Mouse (Mus musculus) T-helper 1 cell (primary cell): ENCODE results near the gene Acvrl1.

ENCODE experiments used
- in situ Hi-C: fragments of 300-600 bp; cut with MboI, MseI; formaldehyde crosslinking; loops from one replicate; pipeline ENCODE4 v1.15.1; 2025; ENCODE audit warnings: high pct_unique_total_duplicates

The Acvrl1 gene

DNA sequence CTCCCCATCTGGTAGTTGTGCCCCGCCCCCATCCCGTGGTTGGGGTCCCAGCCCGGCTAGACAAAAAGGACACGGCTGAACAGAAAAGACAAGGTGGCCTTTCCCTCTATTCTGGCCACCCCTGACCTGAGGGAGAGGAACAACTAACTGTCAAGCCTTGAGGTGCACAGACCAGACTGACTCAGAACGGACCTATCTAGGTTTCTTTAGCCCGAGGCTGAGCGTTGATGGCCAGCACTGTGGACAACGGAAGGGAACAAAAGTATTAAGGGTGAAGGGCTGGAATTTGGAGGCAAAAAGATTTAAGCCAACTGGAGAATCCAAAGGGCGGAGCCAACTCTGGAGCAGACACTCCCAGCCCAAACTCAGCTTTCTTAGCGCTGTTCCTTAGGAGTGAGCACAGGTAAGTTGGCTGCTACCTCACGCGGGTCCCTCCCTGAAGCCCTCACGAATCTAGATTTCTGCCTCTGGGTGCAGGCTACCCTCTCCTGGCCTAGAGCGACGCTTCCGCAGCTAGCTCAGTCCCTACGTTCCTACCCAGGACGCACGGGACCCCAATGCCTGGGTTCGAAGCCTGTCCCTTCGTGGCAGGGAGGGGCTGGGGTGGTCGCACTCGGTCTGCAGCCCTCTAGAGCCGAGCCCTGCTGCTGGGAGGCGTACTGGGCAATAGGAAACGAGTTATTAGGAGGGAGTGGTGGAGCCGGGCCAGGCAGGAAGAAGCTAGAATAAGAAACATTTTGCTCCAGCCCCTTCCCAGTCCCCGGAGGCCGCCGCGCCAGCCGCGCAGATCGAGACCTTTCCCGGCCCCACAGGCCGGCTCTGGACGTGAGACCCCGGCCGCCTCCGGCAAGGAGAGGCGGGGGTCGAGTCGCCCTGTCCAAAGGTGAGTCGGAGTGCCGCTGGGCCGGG, at the start of gene Acvrl1:
Gene Acvrl1, plus strand, starts transcription at position 342 of the 909 bp plus-strand sequence.
- in situ Hi-C loops: no loop called here

- in situ Hi-C loops: no loop called here
Observed at GRCm38 (mm10) chr15:101078731-101079156, 49.6 kb upstream of the Acvrl1 start.

- in situ Hi-C loops: no loop called here
Observed at GRCm38 (mm10) chr15:101080031-101080520, 48.2 kb upstream of the Acvrl1 start.

DNA sequence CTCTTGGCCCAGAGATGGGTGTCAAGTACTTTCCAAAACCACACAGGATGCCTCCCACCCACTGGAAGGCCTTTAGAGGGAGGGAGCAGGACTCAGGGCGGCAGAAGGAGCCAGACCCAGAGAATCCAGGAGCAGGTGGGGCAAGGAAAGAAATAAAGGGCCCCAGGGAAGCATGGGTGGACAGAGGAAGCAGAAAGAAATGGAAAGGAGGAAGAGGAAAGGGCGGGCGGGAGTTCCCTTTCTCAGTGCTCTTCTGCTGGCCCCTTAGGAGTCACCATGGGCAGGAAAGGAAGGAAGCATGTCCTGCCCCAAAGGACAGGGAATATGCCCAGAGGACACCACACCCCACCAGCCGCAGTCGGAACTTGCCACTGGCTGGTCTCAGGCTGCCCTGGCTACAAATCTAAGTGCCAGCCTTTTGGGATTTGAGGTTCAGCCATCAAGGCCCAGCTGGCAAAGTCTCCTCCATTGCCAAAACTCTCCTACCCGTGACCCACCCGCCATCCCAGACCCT, 47.2 kb upstream of the Acvrl1 start:
- in situ Hi-C loops: no loop called here

GRCm38 (mm10) chr15:101082236-101082635, 46.1 kb upstream of the Acvrl1 start:
- in situ Hi-C loops: no loop called here

DNA sequence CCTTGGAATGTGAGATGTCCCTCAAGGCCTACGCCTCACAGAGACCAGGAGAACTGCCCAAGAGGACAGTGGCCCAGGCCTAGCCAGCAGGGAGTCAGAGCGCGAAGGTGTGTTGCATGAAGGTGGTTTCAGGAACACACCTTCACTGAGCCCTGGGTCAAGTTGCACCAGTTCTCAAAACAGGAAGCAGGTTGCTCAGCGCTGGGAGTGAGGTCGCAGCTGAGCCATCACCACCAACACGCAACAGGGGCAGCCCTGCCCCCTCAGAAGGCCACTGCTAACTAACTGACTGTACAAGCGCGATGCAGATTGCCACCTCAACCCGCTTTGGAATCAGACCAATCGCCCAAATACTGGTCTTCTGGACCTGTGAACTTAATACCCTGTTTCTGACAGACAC, 43.8 kb upstream of the Acvrl1 start:
- in situ Hi-C loops: no loop called here

DNA sequence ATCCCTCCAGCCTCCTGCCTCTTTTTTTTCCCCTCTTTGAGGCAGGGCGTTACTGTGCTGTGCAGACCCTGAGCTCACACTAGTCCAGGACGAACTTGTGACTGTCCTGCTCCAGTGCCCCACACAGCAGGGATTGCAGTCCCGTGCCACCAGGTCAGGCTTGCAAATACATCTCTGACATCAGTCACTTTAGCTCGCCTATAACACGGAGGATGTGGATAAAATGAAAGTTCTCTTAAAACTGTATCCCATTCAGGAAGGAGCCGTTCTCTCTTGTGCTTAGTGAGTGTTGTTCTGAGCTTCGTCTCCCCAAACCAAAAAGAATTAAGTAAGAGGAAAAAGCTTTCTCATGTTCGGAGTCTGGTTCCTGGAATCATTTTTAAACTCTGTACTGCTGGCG, 41.9 kb upstream of the Acvrl1 start:
- in situ Hi-C loops: no loop called here

DNA sequence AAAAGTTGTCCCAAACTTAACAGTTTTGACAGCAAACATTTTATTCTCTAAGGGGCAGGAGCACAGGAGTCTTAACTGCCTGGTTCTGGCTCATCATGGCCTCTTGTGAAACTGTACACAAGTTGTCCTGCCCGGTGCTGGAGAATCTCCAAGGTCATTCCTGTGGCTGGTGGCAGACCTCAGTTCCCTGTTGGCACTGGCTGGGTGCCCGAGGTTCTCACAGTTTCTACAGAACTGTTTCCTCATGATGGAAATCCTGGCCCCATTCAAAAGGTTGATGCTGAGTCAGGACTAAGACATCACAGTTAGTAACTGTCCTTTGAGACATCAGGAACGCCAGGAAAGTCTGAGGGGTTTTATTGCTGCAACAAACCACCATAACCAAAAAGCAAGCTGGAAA, 41.4 kb upstream of the Acvrl1 start:
- in situ Hi-C loops: no loop called here

GRCm38 (mm10) chr15:101088291-101088690, 40.0 kb upstream of the Acvrl1 start:
- in situ Hi-C loops: no loop called here

GRCm38 (mm10) chr15:101091551-101091950, 36.8 kb upstream of the Acvrl1 start:
- in situ Hi-C loops: no loop called here

DNA sequence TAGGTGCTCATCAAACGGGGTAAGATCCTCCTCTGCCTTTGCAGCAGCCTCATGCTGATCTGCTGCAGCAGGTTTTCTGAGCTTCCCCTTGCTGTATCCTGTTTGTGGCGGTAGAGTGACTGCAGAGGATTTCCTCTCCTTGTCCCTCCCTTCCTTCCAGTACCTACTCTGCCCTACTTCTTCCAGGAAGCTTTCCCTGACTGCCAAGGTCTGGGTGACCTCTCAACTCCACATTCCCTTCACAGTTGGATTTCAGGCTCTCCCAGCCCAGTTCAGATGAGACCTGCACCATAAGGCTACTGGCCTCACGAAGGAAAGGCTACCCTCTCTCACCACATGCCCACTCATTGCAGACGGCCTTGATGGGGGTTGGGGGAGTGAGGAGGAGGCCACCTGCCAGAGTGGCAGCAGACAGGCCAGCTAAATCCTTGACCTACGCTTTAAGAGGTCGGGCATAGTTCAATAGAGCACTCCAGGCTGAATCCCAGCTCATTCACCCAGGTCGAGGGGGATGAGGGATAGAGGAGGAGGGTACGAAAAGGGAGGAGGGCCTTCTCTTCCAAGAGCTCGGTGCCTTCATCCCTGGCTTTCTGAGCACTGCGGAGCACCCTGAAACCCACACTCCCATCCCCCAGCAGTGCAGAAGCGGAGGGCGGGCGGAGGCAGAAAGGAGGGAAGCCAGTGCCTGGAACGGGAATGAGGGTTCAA, 36.0 kb upstream of the Acvrl1 start:
- in situ Hi-C loops: no loop called here

- in situ Hi-C loops: no loop called here
Observed at GRCm38 (mm10) chr15:101092829-101093648, 35.3 kb upstream of the Acvrl1 start.

GRCm38 (mm10) chr15:101093988-101094387, 34.3 kb upstream of the Acvrl1 start:
- in situ Hi-C loops: no loop called here

DNA sequence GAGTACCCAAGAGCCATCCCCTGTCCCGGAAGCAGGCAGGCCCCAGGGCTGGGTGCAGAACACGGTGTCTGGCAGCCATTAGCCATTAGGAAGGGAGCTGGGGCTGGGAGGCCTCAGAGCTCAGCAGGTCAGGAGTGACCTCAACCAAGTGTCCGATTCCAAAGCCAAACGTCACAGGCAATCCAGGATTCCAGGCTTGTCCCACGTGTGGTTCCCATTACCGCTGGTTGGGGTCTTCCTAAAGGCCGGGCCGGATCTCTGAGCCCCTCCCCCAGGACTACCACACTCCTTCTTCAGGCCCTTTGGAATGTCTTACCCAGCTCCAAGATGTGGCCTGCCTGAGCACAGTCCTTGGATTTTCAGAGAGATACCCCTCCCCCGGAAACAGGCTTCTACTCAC, 33.3 kb upstream of the Acvrl1 start:
- in situ Hi-C loops: no loop called here

DNA sequence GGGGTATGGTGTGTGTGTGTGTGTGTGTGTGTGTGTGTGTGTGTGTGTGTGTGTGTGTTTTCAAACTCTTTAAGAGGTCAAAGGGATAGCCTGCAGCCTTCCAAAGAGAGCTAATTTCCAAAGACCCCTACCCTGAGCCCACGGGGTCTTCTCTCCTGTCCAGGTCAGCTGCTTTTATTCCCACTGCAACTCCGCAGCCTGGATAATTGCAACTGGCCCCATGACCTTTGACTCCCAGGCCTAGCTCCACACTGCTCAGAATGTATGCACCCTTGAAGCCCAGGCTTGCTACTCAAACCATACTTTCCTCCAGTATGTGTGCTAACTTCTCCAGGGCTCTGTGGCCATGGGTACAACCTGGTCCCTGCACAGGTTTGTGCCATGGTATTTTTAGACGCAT, 32.9 kb upstream of the Acvrl1 start:
- in situ Hi-C loops: no loop called here

DNA sequence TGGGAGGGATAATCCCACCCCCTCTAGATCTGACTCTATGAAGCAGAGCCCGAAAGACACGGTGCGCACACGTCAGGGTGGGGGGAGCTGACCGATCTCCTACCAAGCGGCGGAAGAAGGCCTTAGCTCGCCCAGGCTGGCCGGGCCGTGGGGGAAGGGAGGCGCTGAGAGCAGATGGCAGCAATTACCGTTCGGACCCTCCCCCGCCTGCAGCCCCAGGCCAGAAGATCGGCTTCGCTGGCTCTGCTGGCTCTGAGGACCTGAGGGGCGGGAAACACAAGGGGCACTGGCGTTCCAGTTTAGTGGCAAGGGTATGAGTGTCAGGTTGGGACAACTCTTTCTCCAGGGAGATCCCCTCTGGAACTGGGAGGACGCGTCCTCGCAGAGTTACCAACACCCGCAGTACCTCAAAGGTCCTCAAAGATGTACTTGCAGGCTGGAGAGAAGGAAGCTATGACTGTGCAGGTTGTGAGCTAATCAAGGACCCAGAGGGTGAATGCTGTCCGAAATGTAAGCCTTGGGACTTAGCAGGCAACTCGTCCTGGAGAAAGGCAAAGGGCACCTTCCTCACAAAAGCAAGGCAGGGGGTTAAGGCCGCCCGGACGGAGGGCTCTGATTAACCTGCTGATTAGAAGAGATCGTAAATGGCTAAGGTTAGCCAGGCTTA, 30.2 kb upstream of the Acvrl1 start:
- in situ Hi-C loops: no loop called here

GRCm38 (mm10) chr15:101100996-101101395, 27.3 kb upstream of the Acvrl1 start:
- in situ Hi-C loops: no loop called here

DNA sequence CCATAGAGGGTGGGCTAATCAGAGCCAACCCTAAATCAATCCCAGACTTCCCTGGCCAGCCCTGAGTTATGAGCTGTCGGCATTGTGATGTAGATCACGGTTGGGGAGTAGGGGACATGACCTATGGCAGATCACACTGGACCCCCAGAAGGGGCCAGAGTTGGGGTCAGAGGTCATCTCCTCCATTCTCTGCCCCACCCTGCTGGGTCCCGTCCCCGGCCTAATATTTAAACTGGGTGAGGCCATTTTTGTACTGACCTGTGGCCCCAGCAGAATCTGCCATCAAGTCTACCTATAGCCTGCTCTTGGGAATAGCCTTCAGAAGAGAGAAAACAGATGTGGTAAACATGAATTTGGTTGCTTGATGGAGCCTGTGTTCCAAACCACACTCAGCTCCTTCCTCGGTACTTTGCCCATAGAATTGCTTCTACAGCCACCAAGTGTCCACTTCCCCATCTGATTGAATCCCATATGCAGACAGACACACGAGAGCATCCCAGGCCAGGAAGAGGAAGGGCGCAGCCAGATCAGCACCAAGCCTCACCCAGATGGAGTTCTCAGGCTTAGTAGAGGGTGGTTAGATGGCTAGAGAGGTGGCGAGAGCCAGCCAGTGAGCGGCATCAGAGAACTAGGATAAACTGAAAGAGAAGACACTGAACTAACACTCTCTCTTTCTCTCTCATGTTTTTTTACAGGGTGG, 24.6 kb upstream of the Acvrl1 start:
- in situ Hi-C loops: no loop called here

DNA sequence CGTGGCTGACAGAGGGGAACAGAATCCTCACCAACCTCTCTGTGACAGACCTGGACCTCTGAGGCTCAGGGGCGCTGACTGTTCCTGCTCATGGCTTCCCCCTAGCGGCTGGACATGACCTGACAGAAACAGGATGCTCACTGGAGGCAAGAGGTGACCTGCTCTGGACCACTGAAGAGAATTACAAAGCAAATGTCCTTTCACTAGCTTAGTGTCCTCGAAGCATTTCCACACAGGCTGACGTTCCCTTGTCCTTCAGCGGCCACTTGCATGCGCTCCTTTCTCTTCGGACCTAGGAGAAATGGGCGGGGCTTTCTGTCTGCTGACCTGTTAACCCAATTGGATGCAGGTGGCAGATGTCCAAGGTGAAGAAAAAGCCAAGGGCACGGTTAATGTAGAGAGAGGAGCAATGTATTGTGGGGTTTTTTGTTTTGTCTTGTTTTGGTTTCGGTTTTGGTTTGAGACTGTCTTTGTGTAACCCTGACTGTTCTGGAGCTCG, 22.8 kb upstream of the Acvrl1 start:
- in situ Hi-C loops: no loop called here

- in situ Hi-C loops: no loop called here
Observed at GRCm38 (mm10) chr15:101106011-101106410, 22.3 kb upstream of the Acvrl1 start.
